Comparison of ENCODE assay signal across 24 mouse cellular contexts in the genomic region with DNA sequence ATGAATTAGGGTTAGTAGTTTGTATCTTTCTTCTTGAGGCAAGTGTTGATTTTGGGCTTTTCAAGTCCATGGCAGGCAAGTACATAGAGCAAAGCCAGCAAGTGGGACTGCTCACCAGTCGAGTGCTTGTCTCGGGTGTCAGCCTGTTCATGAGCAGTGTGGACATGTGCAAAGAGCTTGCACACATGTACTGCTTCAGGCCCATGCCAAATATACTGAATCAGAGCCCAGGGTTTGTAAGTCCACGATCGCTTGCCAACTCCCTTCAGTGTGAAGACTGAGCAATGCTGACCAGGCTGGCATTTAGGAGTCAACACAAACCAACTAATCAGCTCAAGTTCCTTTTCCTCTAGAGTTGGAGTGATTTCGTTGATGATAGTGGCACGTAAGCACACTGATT.
DNase-seq lines count a peak whose midpoint lies in the region; ATAC-seq and TF ChIP-seq lines count a peak whose summit lies in the region.
"Had no signal": no experiment of that assay in that cellular context is flagged by ENCODE, and none has a peak within 500 bp of the region (broad histone marks: within the 10 kb centered on the region; RNA-seq: fewer than 3 reads in every experiment).

No protein-coding gene starts in this region.

- no peak overlapping the region for H3K9ac ChIP-seq in forebrain, embryonic 16.5 days (replicated peaks; ENCODE audit: low read depth, low read length)
- H3K9ac ChIP-seq in forebrain, embryonic 14.5 days (ENCODE audit: low read length), result no peak overlapping the region
- no peak overlapping the region for H3K9ac ChIP-seq in neural tube, embryonic 13.5 days
- H3K9ac ChIP-seq in hindbrain, embryonic 14.5 days, result no peak overlapping the region
- no peak overlapping the region for H3K9ac ChIP-seq in stomach, postnatal 0 days (ENCODE audit: low read length)
- H3K9ac ChIP-seq: embryonic facial prominence, embryonic 15.5 days; heart, embryonic 13.5 days; intestine, embryonic 15.5 days; limb, embryonic 12.5 days; liver, embryonic 12.5 days had no signal

- 64% methylated on average over 6 of the region's 6 CpGs for WGBS in forebrain, embryonic 16.5 days
- WGBS in forebrain, embryonic 14.5 days, result 80% methylated on average over 6 of the region's 6 CpGs
- 82% methylated on average over 6 of the region's 6 CpGs for WGBS in neural tube, embryonic 13.5 days
- 78% methylated on average over 6 of the region's 6 CpGs for WGBS in hindbrain, embryonic 14.5 days
- WGBS in stomach, postnatal 0 days, result 90% methylated on average over 6 of the region's 6 CpGs

- TF ChIP-seq EP300 in stomach, postnatal 0 days (optimal IDR thresholded peaks at IDR 0.05), result no peak

- H3K4me1 ChIP-seq in forebrain, embryonic 16.5 days (replicated peaks; ENCODE audit: control insufficient read depth, insufficient read depth, low read length), result peaks cover 13% of the 10 kb centered on the region
- H3K4me1 ChIP-seq in forebrain, embryonic 14.5 days (ENCODE audit: control insufficient read depth, insufficient read depth, low read length), result peaks cover 15% of the 10 kb centered on the region
- peaks cover 17% of the 10 kb centered on the region for H3K4me1 ChIP-seq in neural tube, embryonic 13.5 days (replicated peaks)
- peaks cover 13% of the 10 kb centered on the region; the same call in 1 of the 2 replicates for H3K4me1 ChIP-seq in hindbrain, embryonic 14.5 days (replicated peaks; ENCODE audit: control insufficient read depth, insufficient read depth, low read length)
- no peaks in the 10 kb centered on the region for H3K4me1 ChIP-seq in stomach, postnatal 0 days (replicated peaks; ENCODE audit: control insufficient read depth, insufficient read depth)
- H3K4me1 ChIP-seq: embryonic facial prominence, embryonic 15.5 days; heart, embryonic 13.5 days; intestine, embryonic 15.5 days; limb, embryonic 12.5 days; liver, embryonic 12.5 days; megakaryocyte, embryonic 14.5 days had no signal

- peak; percentile 64; the same call in 1 of the 2 replicates for ATAC-seq in forebrain, embryonic 16.5 days
- no peak for ATAC-seq in forebrain, embryonic 14.5 days
- no peak for ATAC-seq in neural tube, embryonic 13.5 days (ENCODE audit: low read depth)
- ATAC-seq in hindbrain, embryonic 14.5 days (ENCODE audit: low FRiP score), result no peak
- ATAC-seq in stomach, postnatal 0 days (ENCODE audit: low FRiP score, low TSS enrichment), result no peak
- ATAC-seq: intestine, embryonic 15.5 days; liver, embryonic 12.5 days had no signal

- DNase-seq in forebrain, embryonic 14.5 days (ENCODE audit: low spot score), result no peak
- DNase-seq in neural tube, embryonic 10.5 days (ENCODE audit: extremely low spot score, low spot score), result no peak
- no peak for DNase-seq in hindbrain, embryonic 14.5 days (ENCODE audit: low spot score)
- DNase-seq in skeletal muscle tissue, adult 2 months (ENCODE audit: low read depth, low spot score), result peak; percentile 9
- DNase-seq in frontal cortex, postnatal 36 days (ENCODE audit: low spot score in 2 of 2), result no peak
- no peak for DNase-seq in stomach, postnatal 0 days (ENCODE audit: low spot score)
- DNase-seq: B cell, adult 2 months; cerebellum, adult 9-10 months; gastrocnemius, adult 2 months; heart, postnatal 36 days; kidney, adult 9 months; kidney, postnatal 36 days; layer of hippocampus, adult 9-11 months; lung, adult 2 months; right cerebral cortex, postnatal 4 days had no signal

- no peaks in the 10 kb centered on the region for H3K9me3 ChIP-seq in forebrain, embryonic 16.5 days (ENCODE audit: control insufficient read depth, low read length)
- H3K9me3 ChIP-seq in forebrain, embryonic 14.5 days (replicated peaks; ENCODE audit: control insufficient read depth, low read length), result no peaks in the 10 kb centered on the region
- no peaks in the 10 kb centered on the region for H3K9me3 ChIP-seq in neural tube, embryonic 13.5 days
- H3K9me3 ChIP-seq in hindbrain, embryonic 14.5 days (ENCODE audit: control insufficient read depth, low read length), result no peaks in the 10 kb centered on the region
- no peaks in the 10 kb centered on the region for H3K9me3 ChIP-seq in stomach, postnatal 0 days (ENCODE audit: control insufficient read depth, low read length)
- H3K9me3 ChIP-seq: embryonic facial prominence, embryonic 15.5 days; heart, embryonic 13.5 days; intestine, embryonic 15.5 days; limb, embryonic 12.5 days; liver, embryonic 12.5 days; megakaryocyte, embryonic 14.5 days had no signal

- H3K27me3 ChIP-seq in forebrain, embryonic 16.5 days (replicated peaks; ENCODE audit: control insufficient read depth, insufficient read depth, low read length), result no peaks in the 10 kb centered on the region
- no peaks in the 10 kb centered on the region for H3K27me3 ChIP-seq in forebrain, embryonic 14.5 days (replicated peaks; ENCODE audit: control insufficient read depth, insufficient read depth, low read length)
- 0 out of 2 replicates have a peak, but pooled peaks cover 6% of the 10 kb centered on the region for H3K27me3 ChIP-seq in neural tube, embryonic 13.5 days
- H3K27me3 ChIP-seq in hindbrain, embryonic 14.5 days (ENCODE audit: control insufficient read depth, insufficient read depth, low read length), result no peaks in the 10 kb centered on the region
- H3K27me3 ChIP-seq in stomach, postnatal 0 days (ENCODE audit: control insufficient read depth, insufficient read depth, low read length), result no peaks in the 10 kb centered on the region
- H3K27me3 ChIP-seq: embryonic facial prominence, embryonic 15.5 days; heart, embryonic 13.5 days; intestine, embryonic 15.5 days; limb, embryonic 12.5 days; liver, embryonic 12.5 days had no signal

- H3K27ac ChIP-seq in forebrain, embryonic 16.5 days (ENCODE audit: low read length), result no peak overlapping the region
- no peak overlapping the region; the same call in 1 of the 2 replicates for H3K27ac ChIP-seq in forebrain, embryonic 14.5 days (ENCODE audit: low read depth, low read length)
- H3K27ac ChIP-seq in neural tube, embryonic 13.5 days (replicated peaks), result peak overlapping the region; percentile 54
- H3K27ac ChIP-seq in hindbrain, embryonic 14.5 days, result peak overlapping the region; percentile 62
- H3K27ac ChIP-seq in stomach, postnatal 0 days (replicated peaks), result no peak overlapping the region
- H3K27ac ChIP-seq: embryonic facial prominence, embryonic 15.5 days; gastrocnemius, adult 2 months; heart, embryonic 13.5 days; intestine, embryonic 15.5 days; limb, embryonic 12.5 days; liver, embryonic 12.5 days had no signal

- no peak overlapping the region for H3K4me2 ChIP-seq in forebrain, embryonic 16.5 days (ENCODE audit: low read length)
- H3K4me2 ChIP-seq in forebrain, embryonic 14.5 days (ENCODE audit: low read length), result no peak overlapping the region
- H3K4me2 ChIP-seq in neural tube, embryonic 13.5 days, result no peak overlapping the region
- H3K4me2 ChIP-seq in hindbrain, embryonic 14.5 days (replicated peaks), result no peak overlapping the region
- no peak overlapping the region for H3K4me2 ChIP-seq in stomach, postnatal 0 days (replicated peaks; ENCODE audit: low read depth)
- H3K4me2 ChIP-seq: embryonic facial prominence, embryonic 15.5 days; heart, embryonic 13.5 days; intestine, embryonic 15.5 days; limb, embryonic 12.5 days; liver, embryonic 12.5 days had no signal

- H3K36me3 ChIP-seq in forebrain, embryonic 16.5 days (ENCODE audit: control insufficient read depth, insufficient read depth), result no peaks in the 10 kb centered on the region
- H3K36me3 ChIP-seq in forebrain, embryonic 14.5 days (ENCODE audit: control insufficient read depth, insufficient read depth, low read length), result no peaks in the 10 kb centered on the region
- no peaks in the 10 kb centered on the region for H3K36me3 ChIP-seq in neural tube, embryonic 13.5 days
- H3K36me3 ChIP-seq in hindbrain, embryonic 14.5 days (replicated peaks; ENCODE audit: control insufficient read depth, insufficient read depth), result no peaks in the 10 kb centered on the region
- no peaks in the 10 kb centered on the region for H3K36me3 ChIP-seq in stomach, postnatal 0 days (ENCODE audit: control insufficient read depth, insufficient read depth, low read length)
- H3K36me3 ChIP-seq: embryonic facial prominence, embryonic 15.5 days; heart, embryonic 13.5 days; intestine, embryonic 15.5 days; limb, embryonic 12.5 days; liver, embryonic 12.5 days had no signal

- TF ChIP-seq CTCF in stomach, postnatal 0 days (IDR thresholded peaks at IDR 0.05; ENCODE audit: low read depth), result no peak

- no peak overlapping the region for H3K4me3 ChIP-seq in forebrain, embryonic 16.5 days (replicated peaks; ENCODE audit: low read length)
- H3K4me3 ChIP-seq in forebrain, embryonic 14.5 days (ENCODE audit: low read depth, low read length), result no peak overlapping the region
- H3K4me3 ChIP-seq in neural tube, embryonic 13.5 days, result no peak overlapping the region
- no peak overlapping the region for H3K4me3 ChIP-seq in hindbrain, embryonic 14.5 days (replicated peaks; ENCODE audit: low read length)
- no peak overlapping the region for H3K4me3 ChIP-seq in stomach, postnatal 0 days (ENCODE audit: low read depth, low read length)
- H3K4me3 ChIP-seq: embryonic facial prominence, embryonic 15.5 days; gastrocnemius, adult 2 months; heart, embryonic 13.5 days; intestine, embryonic 15.5 days; limb, embryonic 12.5 days; liver, embryonic 12.5 days; megakaryocyte, embryonic 14.5 days; myocyte had no signal

Comparison
In these comparisons a context has a peak if more than half of its experiments do, and no peak if none do; other contexts are left out.
1. H3K27ac ChIP-seq: peak in neural tube, embryonic 13.5 days (single experiment) and hindbrain, embryonic 14.5 days (single experiment); none in forebrain, embryonic 16.5 days (single experiment), forebrain, embryonic 14.5 days (single experiment) and stomach, postnatal 0 days (single experiment).